Mouse (Mus musculus): ENCODE results near the gene Galnt10.

Gene Galnt10

DNA sequence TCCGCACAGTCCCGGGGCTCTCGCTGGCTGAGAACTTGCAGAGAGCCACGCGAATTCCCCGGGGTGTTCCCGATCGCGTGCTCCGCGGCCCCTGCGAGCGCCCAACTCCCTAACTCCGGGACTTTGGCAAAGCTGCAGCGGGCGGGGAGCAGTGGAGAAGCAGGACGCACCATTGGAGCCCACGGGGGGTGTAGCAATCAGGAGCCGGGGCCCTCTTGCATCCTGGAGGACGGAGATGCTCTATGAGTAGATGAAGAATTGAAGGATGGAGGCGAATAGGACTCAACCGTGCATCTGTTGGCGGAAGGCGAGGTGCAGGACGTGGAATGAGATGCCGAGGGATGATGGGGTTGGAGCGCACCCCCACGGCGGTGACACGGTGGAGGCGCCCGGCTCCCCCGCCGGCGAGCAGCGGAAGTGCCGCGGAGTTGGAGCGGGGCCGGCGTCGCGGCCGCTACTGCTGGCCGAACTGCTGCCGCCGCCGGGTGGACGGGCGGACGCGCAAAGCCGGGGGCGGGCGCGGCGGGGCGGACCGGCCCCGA is at the start of gene Galnt10:
TSS of gene Galnt10 (plus strand) at position 425 of the 542 bp plus-strand sequence.
- peak; percentile 81 for DNase-seq

DNA sequence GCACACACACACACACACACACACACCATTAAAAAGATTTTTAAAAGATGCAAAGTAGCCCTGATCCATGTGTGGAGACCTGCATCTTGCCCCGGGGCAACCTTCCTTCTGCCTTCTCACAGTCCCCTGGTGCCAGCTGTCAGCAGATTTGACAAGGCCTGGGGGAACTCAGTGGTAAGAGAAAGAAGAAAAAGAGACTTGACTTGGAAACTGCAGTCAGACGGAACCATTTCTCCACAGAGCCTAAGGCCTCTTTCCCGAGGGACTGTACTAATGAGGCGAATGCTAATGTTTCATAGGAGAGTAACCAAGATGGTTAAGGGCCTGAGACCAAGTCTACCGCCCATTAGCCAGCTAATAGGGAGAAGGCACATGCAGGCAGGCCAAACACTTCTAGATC is 49.3 kb upstream of the Galnt10 start:
- no peak for DNase-seq

DNA sequence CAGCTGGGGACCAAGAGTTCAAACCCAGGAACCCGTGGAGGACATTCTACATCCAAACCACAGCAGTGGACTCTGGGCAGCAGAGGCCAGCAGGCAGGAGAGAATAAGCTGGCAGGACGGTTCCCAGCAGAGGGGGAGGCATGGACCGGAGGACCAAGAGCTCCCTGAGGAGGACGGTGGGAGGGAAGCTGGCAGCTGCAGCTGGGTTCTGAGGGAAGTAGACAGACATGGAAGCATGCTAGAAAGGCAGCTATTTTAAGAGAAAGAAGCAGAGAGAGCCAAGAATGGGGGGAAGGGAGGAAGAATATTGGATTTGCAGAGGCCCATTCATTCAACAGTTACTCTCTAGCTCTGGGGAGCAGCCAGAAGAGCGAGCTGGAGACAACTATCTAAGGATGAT is 47.1 kb upstream of the Galnt10 start:
- DNase-seq = no peak

DNA sequence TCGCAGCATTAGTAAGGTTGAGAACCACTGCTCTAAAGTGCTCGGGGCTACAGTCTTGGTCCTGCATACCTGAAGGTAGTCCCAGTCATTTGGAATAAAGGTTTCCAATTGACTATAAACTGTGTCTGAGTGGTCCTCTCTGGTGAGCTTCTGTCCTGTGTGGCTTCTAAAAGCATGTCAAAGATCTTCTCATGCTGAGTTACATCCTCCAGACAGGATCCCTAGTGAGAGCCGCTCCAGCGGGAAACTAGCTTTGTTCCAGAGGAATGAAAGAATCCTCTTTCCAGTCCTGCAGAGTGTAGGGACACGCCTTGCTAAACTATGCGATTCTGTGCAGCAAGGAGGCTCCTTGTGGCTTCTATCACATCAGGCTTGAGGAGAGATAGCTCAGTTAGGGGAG is 45.9 kb upstream of the Galnt10 start:
- no peak for DNase-seq

DNA sequence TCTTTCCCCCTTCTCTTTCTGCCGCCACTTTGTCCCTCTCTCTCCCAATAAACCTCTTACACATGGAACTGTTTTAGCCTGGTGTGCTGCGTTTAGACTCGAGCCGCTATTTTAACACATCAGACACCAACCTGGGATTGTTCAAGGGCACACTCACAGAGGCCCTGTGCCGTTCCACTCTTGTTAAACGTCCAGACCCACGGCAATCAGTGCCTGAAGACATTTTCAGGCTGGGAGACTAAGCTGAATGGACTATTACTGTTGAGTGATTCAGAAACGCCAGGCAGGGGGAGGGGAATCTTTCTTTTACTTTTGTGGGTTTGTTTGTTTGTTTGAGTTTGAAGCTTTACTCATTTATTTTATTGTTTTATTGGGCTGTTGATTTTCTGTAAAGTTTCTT is 45.1 kb upstream of the Galnt10 start:
- DNase-seq = no peak

DNA sequence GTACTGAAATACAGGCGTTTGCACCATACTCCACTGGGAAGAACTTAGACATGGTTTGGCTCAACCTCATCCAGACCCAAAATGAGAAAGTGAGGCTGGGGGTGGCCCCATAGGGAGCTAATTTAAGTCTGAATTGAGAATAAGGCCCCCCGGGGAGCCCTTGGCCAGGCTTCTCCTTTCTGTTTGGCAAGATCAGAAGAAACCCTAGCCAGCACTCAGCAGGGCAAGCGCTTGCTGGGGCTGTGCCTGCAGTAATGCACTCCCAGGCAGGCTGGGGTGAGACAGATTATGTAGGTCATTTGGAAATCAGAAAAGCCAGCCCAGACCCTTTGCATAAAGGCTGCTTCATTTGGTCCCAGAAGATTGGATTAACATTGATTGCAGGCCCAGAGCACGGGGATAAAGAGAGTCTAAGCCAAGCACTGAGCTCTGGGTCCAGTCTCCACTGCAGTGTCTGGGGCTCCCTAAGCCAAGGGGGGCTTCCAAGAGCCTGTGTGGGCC is 44.6 kb upstream of the Galnt10 start:
- peak; percentile 83 for DNase-seq

DNA sequence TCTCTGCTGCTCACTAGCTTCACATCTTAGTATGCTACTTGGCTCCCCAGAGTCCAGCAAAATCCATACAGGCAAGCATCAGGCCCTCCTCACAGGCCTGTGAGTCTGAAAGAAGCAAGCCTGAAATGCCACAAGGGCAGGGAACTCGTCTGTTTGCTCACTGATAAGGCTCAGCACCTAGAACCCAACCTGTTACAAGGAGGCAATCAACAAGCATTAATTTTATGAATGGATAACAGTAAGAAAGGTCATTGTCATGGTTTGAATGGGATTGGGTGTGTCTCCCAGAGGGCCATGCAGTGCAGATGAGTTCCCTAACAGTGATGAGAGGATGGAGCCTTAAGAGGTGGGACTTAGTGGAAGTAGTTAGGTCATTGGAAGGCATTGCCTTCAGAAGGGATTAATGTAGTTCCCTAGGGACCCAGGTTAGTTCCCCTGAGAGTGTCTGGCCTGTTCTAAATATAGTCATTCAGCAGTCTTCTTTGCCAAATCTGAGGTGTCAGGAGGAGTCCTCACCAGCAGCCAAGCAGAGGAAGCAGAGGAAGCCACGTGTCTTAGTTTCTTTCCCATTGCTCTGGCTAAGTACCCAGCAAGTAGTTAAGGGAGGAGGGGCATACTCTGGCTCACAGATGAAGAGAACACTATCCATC is 43.3 kb upstream of the Galnt10 start:
- DNase-seq = no peak

DNA sequence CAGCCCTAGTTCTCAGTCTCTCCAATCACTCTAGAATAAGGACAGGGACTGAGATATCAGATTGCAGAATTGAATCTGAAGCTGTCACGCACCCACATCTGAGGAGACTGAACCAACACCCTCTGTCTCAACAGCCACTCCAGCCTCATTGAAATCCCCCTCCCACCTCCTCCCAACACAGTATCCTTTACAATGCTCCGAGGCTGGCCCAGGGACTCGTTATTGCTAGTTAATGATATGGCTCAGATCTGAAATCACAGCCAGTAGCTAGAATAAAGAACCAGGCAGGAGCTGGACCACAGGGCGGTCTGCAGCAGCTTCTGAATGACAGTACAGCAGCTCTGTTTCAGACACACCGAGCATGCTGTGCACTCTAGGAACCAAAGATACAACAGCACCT is 40.2 kb upstream of the Galnt10 start:
- DNase-seq = no peak

DNA sequence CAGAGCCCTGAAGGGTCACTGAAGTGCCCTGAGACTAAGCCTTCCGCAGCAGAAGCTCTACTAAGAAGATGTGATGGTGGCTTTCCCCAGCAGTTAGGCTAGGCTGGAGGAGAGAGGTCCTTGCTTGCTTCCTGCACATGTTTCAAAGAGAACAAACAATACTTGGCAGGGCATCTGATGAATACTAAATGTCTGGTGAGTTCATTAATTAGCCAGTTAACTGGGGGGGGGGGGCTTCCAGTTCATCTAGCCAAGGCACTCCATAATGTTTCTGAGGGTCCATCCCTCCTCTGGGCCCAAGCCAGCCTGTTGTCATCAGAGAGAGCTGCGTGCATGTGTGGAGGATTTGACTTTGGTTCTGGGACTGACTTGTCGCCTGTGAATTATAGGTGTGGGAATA is 39.6 kb upstream of the Galnt10 start:
- DNase-seq = no peak

DNA sequence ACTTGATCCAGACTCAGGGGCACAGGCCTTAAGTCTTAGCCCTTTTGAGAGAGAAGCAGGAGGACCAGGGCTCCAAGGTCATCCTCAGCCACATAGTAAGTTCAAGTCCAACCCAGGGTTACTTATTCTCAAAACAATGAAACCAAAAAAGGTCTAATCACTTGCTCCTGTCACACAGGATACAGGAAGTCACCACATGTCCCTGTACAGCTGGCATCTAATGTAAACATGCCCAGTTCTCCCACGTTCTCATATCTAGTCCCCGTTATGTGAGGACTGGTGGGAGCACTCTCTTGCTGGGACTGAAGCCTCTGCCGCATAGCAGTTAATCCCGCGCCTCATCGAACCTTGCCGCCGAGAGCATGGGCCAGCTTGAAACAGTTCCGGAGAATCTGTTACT is 30.7 kb upstream of the Galnt10 start:
- no peak for DNase-seq

DNA sequence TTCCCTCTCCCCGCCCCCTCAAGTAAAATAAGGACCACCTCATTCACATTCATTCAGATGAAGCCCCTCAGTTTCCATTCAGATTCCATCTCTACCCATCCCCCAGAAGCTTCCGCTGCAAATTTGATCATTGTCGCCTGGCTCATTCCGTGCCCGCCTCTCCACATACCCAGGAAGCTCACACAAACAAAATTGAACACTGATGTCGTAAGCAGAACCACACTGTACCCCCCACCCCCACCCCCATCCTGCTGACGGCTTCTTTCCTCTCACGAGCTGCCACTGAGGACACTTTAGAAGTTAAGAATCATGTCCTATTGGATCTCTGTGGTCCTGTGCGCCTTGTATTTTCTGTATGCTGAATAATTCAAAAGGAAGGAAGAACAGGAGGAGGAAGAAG is 30.0 kb upstream of the Galnt10 start:
- DNase-seq = no peak

DNA sequence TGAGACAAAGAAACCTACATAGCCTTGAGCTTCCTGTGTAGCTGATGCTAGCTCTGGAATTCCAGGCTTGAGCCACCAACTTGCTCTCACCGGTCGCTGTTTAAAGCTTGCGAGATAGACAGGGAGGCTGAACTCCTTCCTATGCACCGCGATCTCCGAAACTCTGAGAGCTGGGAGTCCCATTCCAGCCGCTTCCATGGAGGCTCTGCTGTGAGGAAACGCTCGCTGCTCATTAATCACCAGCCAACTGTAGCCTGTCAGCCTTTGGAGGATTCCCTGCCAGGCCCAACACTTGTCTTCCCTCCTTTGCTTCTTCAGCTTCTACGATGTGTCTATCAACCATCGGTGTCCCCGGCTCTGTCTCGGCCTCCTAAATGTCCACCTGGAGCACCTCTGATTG is 29.4 kb upstream of the Galnt10 start:
- DNase-seq = no peak

DNA sequence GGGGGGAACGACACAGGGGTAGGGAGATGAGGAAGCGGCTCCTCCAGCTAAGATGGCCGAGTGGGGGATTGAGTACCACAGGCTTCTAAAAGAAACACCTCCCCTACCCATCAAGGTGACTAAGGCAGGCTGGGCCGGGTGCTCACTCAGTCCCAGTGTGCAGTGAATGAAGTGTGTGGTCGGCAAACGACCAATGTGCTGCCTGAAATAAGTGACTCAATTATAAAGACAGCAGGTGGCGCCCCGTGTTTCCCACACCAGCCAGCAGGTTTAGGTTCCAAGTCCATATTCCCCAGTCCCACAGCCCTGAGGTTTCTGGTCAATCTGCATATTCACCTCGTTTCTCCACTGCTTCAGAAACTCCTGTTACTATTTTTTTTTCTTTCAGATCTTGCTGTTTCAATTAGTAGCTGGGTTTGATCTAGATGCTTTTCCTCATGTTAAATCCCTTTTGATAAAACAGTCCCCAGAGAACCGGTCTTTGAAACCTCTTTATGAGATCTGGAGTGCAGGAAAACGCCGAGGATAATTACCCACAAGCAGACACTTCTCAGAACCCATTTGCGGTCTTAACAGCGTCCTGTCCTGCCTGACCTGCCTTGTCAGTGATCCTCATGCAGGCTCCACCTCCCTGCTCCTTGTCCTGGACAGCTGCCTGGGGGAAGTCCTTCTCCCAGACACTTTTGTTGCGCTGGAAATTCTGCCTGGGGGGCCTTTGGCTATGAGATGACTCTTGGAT is 27.5 kb upstream of the Galnt10 start:
- DNase-seq = no peak

DNA sequence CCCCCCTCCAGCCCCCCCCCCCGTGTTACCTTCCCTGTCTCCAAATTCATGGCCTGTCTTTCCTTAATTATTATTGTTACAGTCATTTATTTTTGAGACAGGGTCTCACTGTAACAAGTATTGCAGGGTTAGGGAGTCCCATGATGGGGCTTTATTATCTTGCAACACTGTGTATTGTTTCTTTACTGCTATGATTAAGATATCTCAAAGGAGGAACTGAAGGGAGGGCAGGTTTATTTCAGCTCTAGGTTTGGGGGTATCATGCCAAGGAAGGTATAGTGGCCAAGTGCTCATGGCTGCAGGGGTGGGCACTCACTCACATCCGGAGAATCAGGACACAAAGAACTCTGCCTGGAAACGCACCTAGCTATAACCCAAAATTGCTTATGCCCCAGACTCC is 23.8 kb upstream of the Galnt10 start:
- no peak for DNase-seq

DNA sequence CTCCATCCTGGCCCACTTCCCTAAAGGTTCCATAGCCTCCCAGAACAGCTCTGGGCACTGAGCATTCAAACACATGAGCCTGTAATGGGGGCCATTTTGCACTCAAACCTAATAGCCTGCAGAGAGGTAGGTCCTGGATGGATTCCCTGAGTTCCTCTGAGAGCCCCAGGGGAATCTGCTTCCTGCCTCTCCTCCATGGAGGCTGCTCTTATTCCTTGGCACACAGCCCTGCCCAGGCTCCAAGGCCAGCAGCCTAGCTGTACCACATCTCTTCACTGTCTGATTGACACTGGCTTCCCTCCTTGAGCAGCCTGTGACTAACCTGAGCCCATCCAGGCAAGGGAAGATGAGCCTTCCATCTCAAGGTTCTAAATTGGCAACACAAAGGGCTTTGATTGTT is 23.4 kb upstream of the Galnt10 start:
- no peak for DNase-seq

DNA sequence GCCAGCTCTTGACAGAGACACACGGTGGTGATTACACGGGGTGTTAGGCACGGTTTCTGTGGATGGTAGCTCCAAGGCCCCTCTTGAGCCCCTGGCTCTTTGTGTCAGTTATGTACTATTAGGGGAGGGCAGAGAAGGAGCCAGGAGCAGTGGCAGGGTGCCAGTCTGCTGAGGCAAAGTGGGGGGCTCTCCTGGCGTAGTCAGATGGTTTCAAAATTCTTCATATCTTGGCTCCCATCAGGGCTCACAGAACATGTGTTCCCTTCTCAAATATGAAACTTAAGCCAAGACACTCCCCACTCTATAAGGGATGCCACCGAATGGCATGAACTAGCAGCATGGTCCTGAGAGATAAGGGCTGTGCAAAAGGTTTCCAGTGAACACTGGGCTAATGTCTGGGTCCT is 20.8 kb upstream of the Galnt10 start:
- DNase-seq = no peak

DNA sequence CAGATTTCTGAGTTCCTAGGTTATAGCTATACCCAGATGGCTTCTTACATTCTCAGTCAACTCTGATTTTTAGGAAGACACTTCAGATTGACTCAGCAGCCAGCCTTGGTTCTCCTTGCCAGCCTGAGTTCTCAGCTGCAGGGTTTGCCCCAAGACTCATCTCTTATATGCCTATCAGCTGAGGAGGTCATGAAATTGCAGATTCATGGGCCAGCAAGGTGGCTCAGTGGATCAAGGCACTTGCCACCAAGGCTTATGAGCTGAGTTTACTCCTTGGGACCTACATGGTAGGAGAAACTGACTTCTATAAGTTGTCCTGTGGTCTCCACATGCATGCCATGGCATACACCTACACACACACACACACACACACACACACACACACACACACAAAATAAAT is 19.8 kb upstream of the Galnt10 start:
- DNase-seq = no peak

DNA sequence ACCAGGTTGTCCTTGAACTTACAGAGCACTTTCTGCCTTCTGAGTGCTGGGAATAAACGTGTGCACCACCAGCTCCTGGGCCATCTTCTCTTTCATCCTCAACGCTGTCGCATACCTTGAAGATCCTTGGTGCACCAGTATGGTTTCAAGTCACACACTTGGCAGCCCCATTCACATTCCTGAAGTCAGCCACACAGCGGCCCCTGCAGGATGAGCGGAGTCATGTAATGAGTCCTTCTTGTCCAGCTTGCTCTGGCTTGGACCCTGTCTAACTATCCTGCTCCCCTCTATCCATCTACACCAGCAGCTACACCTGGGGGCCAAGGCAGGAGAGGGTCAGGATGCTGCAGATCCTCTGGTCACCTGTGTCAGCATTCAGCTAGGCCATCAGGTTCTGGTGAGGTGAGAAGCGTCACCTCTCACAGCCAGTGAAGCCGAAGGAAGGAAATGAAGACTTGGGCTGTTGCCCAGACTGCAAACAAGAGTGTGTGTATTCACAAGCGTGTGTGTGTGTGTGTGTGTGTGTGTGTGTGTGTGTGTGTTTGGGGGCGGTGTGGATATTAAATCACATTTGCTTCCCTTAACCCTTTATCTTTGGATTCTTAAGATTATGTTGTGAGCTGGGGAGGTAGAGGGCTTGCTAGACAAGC is 18.0 kb upstream of the Galnt10 start:
- DNase-seq = no peak

DNA sequence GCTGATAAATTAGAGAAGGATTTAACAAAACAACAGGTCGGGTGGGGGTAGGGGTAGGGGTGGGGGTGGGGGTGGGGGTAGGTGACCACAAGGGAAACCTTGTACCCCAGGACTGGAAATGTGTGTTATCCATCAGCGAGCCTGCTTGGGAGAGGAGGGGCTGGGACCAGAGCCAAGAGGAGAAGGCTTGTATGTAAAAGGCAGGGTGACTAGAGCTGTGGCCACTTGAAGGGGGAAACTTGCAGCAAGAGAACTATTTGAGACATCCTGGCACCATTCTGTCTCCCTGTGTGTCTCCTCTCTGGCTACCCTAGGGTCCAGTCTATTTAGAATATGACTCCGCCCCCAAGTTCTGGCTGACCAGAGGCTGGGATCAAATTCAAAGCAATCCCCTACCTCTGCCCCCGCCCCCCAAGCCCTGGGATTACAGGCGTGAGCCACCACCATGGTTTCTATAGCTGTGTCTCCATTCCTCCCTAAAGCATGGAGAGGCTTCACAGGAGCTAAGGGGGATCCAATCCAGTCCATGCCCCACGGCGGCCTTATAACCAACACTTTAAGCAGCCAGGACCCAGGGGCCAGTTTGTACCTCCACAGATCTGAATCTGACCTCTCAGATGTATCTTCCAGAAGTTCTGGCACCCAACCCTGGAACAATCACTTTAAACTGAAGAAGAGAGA is 13.3 kb upstream of the Galnt10 start:
- DNase-seq = no peak

DNA sequence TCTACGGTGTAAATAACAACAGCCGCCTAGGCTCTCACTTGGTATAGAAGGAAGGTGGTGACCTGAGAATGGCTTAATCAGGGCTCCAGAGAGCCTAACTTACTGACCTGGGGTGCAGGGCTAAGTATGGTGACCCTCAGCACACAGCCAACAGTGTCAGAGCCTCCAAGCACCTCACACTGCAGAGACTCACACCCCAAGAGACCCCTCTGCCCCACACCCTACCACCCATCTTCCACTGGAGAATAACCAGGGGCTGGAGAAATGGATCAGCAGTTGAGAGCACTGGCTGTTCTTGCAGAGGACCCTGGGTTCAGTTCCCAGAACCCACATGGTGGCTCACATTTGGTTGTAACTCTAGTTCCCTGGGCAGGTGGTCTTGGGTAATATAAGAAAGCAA is 12.2 kb upstream of the Galnt10 start:
- DNase-seq = no peak

DNA sequence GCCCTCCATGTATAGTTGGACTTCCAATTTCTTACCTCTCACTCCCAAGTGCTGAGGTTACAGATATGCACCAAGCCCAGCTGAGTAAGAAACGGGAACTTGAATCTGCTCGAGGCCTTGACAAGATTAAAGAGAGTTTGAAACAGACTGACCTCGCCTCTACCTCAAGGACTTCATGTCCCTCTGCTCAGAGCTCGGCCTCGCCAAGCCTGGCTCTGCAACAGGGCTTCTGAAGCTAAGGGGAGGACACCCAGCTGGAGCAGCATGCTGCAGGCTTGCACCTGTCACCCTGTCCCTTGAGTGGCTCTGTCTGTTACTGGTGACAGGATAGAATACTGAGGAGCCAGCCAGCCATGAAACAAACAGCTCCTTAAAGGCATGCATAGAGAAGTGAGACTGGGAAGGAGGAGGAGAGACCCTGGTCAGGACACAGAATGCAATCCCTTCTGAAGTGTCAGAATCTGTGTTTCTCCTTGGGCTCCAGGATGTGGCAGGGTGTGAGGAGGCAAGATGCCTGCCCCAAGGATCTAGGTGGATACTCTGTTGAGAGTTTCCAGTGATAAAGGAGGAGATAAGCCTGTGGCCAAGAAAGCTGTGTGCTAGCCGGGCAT is 11.2 kb upstream of the Galnt10 start:
- no peak for DNase-seq

DNA sequence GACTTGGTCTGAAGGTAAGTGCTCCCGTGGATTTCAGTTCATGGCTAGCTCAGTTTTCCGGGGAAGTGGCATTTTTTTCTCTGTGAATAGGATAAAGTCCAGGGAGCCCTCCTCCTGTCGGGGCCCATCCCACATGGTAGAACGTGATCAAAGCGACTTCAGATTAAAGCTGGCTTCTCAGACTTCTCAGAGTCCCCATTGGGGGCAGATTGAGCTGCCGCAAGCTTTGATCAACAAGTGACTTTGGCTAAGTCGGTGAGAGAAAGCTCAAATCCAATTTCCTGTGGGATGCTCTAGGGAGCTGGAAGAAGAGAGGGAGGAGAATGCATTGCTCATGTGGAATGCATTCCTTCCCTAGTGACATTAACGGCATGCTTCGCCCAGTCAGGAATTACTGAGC is 10.1 kb upstream of the Galnt10 start:
- no peak for DNase-seq

DNA sequence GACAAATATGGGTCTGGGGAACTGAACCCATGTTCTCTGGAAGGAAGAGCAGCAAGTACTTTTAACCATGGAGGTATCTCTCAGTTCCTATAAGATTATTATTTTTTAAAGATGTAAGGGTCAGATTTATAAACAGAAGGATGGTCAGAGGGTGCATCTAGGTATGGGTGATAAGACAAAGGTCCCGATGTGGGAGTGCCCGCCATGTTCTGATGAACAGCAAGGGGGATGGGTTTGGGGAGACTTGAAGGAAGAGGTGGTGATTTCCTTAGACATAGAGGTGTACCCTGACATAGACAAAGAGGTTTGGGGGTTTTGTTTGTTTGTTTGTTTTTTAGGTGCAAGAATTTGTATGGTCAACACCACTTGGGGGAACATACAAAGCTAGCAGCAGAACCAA is 1.6 kb upstream of the Galnt10 start:
- DNase-seq = no peak

Data from cerebellum, adult 9-11 months (tissue).